Mouse (Mus musculus): ENCODE measurements around the gene Ngfr. TPM values are rescaled to one million over a fixed set of nuclear protein-coding genes. Genes with fewer than 3 reads are reported as not detected.

The Ngfr gene
- polyA plus RNA-seq, 1 experiment from 2014 or later = 3.0 TPM

- no peak for ATAC-seq (replicated peaks; ENCODE audit: insufficient number of reproducible peaks, insufficient read depth, low FRiP score, low read depth)
- Histone ChIP-seq H3K4me1 (replicated peaks) (peaks cover 18% of the 10 kb centered on the region), H3K36me3 (no peaks in the 10 kb centered on the region), H3K4me3 (no peak overlapping the region), H3K27ac (no peak overlapping the region), H3K4me2 (peak overlapping the region; percentile 26), H3K9ac (no peak overlapping the region), H3K9me3 (replicated peaks) (no peaks in the 10 kb centered on the region), H3K27me3 (0 out of 2 replicates have a peak, but pooled peaks cover 8% of the 10 kb centered on the region)
- WGBS = 28% methylated on average over 18 of the region's 18 CpGs
These were observed 46.7 kb downstream of the Ngfr start for GRCm38 (mm10) chr11:95540637-95541385.

GRCm38 (mm10) chr11:95538378-95539104, 49.0 kb downstream of the Ngfr start:
- H3K27me3 ChIP-seq = peaks cover 13% of the 10 kb centered on the region; the same call in 1 of the 2 replicates
- H3K36me3 ChIP-seq = no peaks in the 10 kb centered on the region
- no peaks in the 10 kb centered on the region for H3K9me3 ChIP-seq (replicated peaks)
- no peak overlapping the region for H3K4me2 ChIP-seq
- H3K4me3 ChIP-seq = no peak overlapping the region
- no peak overlapping the region for H3K9ac ChIP-seq
- peaks cover 14% of the 10 kb centered on the region for H3K4me1 ChIP-seq (replicated peaks)
- ATAC-seq (replicated peaks; ENCODE audit: insufficient number of reproducible peaks, insufficient read depth, low FRiP score, low read depth) = no peak
- no peak overlapping the region for H3K27ac ChIP-seq
- 74% methylated on average over 15 of the region's 15 CpGs for WGBS

DNA sequence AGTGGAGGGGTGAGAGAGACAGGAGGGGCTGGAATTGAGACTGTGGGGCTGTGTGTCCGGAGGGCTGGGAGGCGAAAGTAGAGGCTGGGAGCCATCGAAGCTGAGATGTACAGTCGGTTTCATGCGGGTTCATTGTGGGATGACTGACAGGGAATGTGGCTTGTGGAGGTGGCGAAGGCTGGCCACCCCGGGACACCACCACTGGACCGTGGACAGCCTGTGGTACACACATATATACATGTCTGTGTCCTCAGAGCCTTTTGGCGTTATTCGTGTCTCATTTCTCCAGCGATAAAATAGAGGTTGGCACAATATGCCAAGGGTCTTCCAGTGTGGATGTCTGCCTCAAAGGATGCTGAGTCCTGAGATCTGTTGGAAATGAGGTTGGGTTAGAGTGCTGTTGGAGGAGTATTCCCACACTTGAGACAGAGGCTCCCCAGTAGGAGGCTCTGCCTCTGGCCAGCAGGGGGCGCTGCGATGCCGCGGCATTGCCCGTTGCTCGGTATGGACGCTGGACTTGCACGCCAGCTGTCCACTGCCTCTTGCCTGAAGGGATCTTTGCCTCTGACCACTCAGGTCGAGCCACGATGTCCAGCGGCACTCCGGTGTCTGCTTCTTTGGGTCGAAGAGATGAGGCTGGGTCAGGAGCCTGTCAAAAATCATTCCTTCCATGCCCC, 53.9 kb downstream of the Ngfr start:
- Histone ChIP-seq H3K4me1 (replicated peaks) (0 out of 2 replicates have a peak, but pooled peaks cover 3% of the 10 kb centered on the region), H3K36me3 (no peaks in the 10 kb centered on the region), H3K27me3 (peaks cover 14% of the 10 kb centered on the region), H3K9ac (no peak overlapping the region), H3K4me2 (peak overlapping the region; percentile 49), H3K9me3 (replicated peaks) (no peaks in the 10 kb centered on the region), H3K4me3 (no peak overlapping the region), H3K27ac (no peak overlapping the region)
- WGBS = 21% methylated on average over 24 of the region's 24 CpGs
- peak; percentile 78 for ATAC-seq (replicated peaks; ENCODE audit: insufficient number of reproducible peaks, insufficient read depth, low FRiP score, low read depth)

GRCm38 (mm10) chr11:95532353-95533072, 55.0 kb downstream of the Ngfr start:
- H3K4me3 ChIP-seq = no peak overlapping the region
- H3K4me2 ChIP-seq = no peak overlapping the region
- 66% methylated on average over 13 of the region's 13 CpGs for WGBS
- no peak overlapping the region for H3K27ac ChIP-seq
- 0 out of 2 replicates have a peak, but pooled peaks cover 3% of the 10 kb centered on the region for H3K4me1 ChIP-seq (replicated peaks)
- H3K27me3 ChIP-seq = peaks cover 14% of the 10 kb centered on the region
- no peak for ATAC-seq (replicated peaks; ENCODE audit: insufficient number of reproducible peaks, insufficient read depth, low FRiP score, low read depth)
- H3K9me3 ChIP-seq (replicated peaks) = no peaks in the 10 kb centered on the region
- no peak overlapping the region for H3K9ac ChIP-seq
- no peaks in the 10 kb centered on the region for H3K36me3 ChIP-seq

GRCm38 (mm10) chr11:95528231-95528630, 59.3 kb downstream of the Ngfr start:
- H3K4me1 ChIP-seq (replicated peaks) = no peaks in the 10 kb centered on the region
- 77% methylated on average over 3 of the region's 3 CpGs for WGBS

DNA sequence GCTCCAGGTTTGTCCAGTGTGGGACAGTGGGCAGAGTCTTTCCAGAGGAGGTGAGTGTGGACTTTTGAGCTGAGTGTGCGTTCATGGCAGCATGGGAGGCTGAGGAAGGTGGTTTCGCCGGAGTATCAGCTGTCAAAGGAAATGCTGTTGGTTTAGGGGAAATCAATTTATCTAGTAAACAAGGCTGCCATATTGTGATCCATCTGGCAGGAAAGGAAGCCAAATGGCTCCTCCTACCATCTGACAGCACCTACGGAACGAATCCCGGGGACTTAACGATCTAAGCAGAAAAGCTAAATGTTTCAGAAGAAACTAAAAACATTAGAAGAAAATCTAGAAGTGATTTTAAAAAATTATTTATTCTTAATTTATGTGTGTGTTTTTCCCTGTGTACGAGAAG, 60.2 kb downstream of the Ngfr start:
- no peaks in the 10 kb centered on the region for H3K4me1 ChIP-seq (replicated peaks)
- H3K4me3 ChIP-seq = no peak overlapping the region
- no peak overlapping the region for H3K9ac ChIP-seq
- no peak overlapping the region for H3K27ac ChIP-seq
- H3K9me3 ChIP-seq (replicated peaks) = no peaks in the 10 kb centered on the region
- no peaks in the 10 kb centered on the region for H3K36me3 ChIP-seq
- no peak overlapping the region for H3K4me2 ChIP-seq
- ATAC-seq (replicated peaks; ENCODE audit: insufficient number of reproducible peaks, insufficient read depth, low FRiP score, low read depth) = no peak
- peaks cover 5% of the 10 kb centered on the region for H3K27me3 ChIP-seq
- 85% methylated on average over 8 of the region's 8 CpGs for WGBS

More at GRCm38 (mm10) chr11:95528231-95528630, 59.3 kb downstream of the Ngfr start:
- Histone ChIP-seq H3K4me3 (no peak overlapping the region), H3K9ac (no peak overlapping the region), H3K27me3 (peaks cover 6% of the 10 kb centered on the region), H3K4me2 (no peak overlapping the region), H3K27ac (no peak overlapping the region), H3K9me3 (replicated peaks) (no peaks in the 10 kb centered on the region), H3K36me3 (no peaks in the 10 kb centered on the region)
- ATAC-seq (replicated peaks; ENCODE audit: insufficient number of reproducible peaks, insufficient read depth, low FRiP score, low read depth) = no peak

DNA sequence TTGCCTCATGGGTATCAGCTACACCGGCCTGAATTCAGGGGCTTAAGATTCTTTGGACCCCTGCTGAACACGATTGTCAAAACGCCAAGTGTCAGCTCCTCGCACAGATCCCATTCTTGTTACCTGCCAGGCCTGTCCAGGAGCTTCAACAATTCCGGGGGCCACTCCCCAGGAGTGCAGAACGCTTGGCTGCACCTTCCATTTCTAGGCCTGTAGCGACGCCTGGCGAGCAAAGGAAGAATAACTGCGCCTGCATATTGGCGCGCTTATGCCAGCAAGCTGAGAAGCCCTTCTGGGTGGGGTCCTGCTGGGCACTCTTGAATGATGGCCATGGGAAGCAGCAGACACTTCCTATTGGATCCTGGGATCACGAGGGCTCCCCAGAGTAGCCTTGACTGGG, 66.0 kb downstream of the Ngfr start:
- Histone ChIP-seq H3K4me2 (peak overlapping the region; percentile 57), H3K4me3 (peak overlapping the region; percentile 31), H3K9ac (no peak overlapping the region), H3K4me1 (replicated peaks) (peaks cover 15% of the 10 kb centered on the region), H3K36me3 (no peaks in the 10 kb centered on the region), H3K27ac (no peak overlapping the region), H3K27me3 (peaks cover 19% of the 10 kb centered on the region), H3K9me3 (replicated peaks) (no peaks in the 10 kb centered on the region)
- under 1% methylated on average over 13 of the region's 13 CpGs for whole genome bisulfite sequencing
- 0 out of 2 replicates have a peak, but pooled peaks have one; percentile 31 for ATAC-seq (replicated peaks; ENCODE audit: insufficient number of reproducible peaks, insufficient read depth, low FRiP score, low read depth)

DNA sequence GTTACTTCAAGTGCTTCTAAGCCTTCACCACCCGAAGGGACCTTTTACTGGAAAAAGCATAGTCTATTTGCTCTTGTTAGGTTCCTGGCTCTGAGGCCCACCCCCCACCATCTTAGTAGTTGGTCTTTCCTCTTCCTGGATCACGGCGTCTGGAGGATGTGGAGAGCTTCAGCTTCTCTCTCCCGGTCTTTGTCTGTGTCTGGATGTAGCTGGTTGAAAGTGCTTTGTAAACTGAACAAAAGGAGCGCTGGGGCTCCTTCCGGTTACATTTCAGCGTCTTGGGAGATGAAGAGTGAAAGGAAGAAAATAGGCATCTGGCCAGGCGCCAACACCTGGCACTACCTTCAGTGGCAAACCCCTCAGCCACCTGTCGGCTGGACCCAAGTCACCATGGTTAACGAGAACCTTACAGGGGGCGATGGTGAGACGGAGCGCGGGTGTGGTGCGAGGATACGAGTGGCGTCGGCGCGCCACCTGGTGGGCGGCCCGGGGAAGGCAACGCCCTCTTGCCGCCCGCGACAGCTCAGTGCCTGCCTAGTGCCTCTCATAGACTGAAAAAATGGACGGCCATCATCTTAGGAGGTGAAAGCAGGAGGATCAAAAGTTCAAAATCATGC, 67.0 kb downstream of the Ngfr start:
- 6% methylated on average over 27 of the region's 27 CpGs for WGBS
- peak; percentile 67 for ATAC-seq (replicated peaks; ENCODE audit: insufficient number of reproducible peaks, insufficient read depth, low FRiP score, low read depth)
- H3K4me3 ChIP-seq = peak overlapping the region; percentile 33
- 0 out of 2 replicates have a peak overlapping the region, but pooled peaks have one; percentile 25 for H3K9ac ChIP-seq
- H3K27ac ChIP-seq = no peak overlapping the region
- peak overlapping the region; percentile 57 for H3K4me2 ChIP-seq
- H3K36me3 ChIP-seq = no peaks in the 10 kb centered on the region
- peaks cover 29% of the 10 kb centered on the region for H3K27me3 ChIP-seq
- no peaks in the 10 kb centered on the region for H3K9me3 ChIP-seq (replicated peaks)
- peaks cover 15% of the 10 kb centered on the region for H3K4me1 ChIP-seq (replicated peaks)

- H3K36me3 ChIP-seq = no peaks in the 10 kb centered on the region
- no peak overlapping the region for H3K9ac ChIP-seq
- 47% methylated on average over 3 of the region's 3 CpGs for WGBS
- peaks cover 17% of the 10 kb centered on the region for H3K4me1 ChIP-seq (replicated peaks)
- H3K9me3 ChIP-seq (replicated peaks) = no peaks in the 10 kb centered on the region
- no peak overlapping the region for H3K27ac ChIP-seq
- peaks cover 34% of the 10 kb centered on the region for H3K27me3 ChIP-seq
- no peak overlapping the region for H3K4me2 ChIP-seq
- no peak for ATAC-seq (replicated peaks; ENCODE audit: insufficient number of reproducible peaks, insufficient read depth, low FRiP score, low read depth)
- no peak overlapping the region for H3K4me3 ChIP-seq
These were observed 67.5 kb downstream of the Ngfr start for GRCm38 (mm10) chr11:95519996-95520395.

DNA sequence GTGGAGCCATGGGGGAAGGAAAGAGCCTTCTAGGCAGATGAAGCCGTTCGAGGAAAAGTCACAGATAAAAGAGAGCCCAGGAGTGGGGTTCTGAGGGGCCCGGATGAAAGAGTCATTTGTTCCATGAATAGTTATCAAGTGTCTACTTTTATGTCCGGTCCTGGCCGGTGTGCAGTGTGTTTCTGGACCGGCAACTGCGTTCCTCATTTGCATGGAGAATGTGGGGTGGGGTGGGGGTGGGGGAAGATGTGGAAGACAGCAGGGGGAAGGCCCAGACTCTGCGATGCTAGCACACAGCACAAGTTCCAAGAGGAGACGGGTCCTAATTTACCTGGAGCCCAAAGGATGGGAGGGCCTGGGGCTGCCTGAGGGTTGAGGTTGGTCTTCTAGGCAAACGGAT, 68.2 kb downstream of the Ngfr start:
- WGBS = 61% methylated on average over 10 of the region's 10 CpGs
- peaks cover 24% of the 10 kb centered on the region for H3K4me1 ChIP-seq (replicated peaks)
- no peak for ATAC-seq (replicated peaks; ENCODE audit: insufficient number of reproducible peaks, insufficient read depth, low FRiP score, low read depth)
- no peak overlapping the region for H3K4me3 ChIP-seq
- no peak overlapping the region for H3K27ac ChIP-seq
- peaks cover 41% of the 10 kb centered on the region for H3K27me3 ChIP-seq
- no peak overlapping the region for H3K9ac ChIP-seq
- no peak overlapping the region for H3K4me2 ChIP-seq
- no peaks in the 10 kb centered on the region for H3K9me3 ChIP-seq (replicated peaks)
- H3K36me3 ChIP-seq = no peaks in the 10 kb centered on the region

All from heart, embryonic 15.5 days (tissue).